Mouse (Mus musculus): ENCODE measurements around the gene Abca1.

Gene Abca1

DNA sequence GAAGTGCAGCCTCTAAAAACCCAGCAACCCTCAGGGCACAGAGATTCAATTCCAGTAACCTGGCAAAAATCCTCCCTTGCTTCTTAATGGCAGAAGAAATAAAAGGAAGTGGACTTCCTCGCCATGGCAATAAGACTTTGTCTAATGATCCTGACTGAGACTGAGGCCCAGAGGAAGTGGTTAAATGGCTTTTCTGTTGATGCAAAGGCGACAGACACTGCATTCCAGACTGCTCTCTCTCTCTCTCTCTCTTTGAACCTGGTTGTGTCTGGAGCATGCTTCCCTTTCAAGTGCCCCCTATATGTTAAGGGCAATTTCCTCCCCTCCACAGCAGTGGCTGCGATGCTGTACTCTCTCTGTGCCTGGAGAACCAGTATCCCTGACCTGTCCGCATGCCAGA, 70.7 kb downstream of the Abca1 start:
- in situ Hi-C loops (cut with MseI, MboI) = no loop called here

DNA sequence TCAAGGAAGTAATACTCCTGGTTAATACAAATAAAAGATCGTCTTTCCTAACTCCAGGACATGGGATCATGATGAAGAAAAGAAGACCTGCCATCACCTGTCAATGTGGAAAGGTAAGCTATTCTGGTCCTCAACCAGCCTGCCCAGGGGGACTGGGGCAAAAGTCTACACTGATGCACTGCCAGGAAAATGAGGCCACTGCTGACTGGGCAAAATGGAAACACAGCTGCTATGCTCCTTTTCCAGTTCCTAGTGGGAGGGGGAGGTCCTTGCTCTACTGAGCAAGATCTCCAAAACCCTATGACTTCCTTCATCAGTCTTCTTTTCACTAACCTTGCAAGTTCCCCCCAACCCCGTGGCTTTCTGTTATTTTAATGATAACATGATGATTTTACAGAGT, 73.1 kb downstream of the Abca1 start:
- in situ Hi-C loops (cut with MseI, MboI) = no loop called here

DNA sequence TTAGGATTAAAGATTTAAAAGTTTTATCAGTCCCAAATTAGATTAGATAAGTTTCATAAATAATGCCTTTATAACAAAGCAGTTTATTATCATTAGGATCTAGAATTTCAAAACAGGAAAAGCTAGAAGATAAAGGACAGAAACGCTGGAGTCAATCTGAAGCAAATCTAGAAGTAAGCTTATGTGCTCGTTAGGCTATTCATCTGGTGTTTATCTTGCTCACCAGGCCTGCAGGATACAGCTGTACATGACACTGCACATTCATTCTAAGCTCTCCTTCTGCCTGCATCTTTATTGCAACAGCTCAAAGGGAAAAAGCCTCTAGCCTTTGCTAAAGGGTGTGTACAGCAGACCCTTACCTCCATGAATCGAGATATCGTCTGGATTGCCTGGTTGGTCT, 74.1 kb downstream of the Abca1 start:
- in situ Hi-C loops (cut with MseI, MboI) = no loop called here

DNA sequence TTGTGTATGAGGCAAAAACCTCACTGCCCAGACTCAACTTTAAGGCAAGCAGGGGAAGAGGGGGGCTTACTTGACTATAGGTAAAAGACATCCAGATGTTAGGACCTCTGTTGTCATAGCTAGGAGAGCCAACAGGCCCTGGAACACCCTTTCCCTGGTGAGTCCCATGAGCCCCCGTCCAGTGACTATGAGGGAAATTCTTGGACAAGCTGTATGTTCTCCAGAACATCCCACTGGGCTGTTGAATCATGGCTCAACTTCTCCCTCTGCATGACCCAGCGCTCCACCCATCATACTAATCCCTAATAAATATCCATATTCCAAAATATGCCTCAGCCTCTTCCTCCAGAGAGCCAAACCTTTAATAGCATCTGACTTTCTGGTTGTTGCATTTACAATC, 76.6 kb downstream of the Abca1 start:
- in situ Hi-C loops (cut with MseI, MboI) = no loop called here

DNA sequence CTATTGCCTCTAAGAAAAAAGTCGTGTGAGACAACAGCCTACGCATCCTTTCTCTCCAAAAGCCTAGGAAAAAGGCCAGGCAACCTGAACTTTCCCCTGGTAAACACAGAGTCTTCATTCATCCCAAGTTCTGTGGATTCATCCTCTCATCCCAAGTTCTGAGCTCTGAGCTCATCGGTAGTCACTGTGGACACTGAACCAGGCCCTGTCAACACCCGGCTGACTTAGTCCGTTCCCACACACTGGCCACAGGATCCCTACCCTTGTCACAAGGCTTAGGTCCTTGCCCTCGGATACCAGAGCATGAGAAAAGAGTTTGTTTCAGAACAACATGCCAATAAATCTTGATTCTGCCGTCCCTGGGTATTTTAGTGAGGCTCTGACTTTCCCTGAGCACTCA, 77.2 kb downstream of the Abca1 start:
- in situ Hi-C loops (cut with MseI, MboI) = no loop called here

DNA sequence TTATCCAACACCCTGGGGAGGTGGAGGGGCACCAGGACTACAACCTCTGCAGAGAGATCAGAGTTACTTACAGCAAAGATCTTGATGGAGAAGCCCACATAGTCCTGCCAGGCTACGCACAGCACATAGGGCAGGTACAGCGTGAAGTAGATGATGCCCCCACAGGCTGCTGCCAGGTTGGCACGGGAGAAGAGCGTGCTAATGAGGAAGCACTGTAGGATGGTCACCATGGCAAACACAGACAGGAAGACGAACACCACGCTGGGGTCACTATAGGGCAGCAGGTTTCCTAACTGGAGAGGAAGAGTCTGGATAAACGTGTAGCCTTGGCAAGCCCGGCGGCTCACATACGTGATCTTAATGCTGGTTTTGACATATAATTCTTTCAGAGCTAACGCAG, 77.8 kb downstream of the Abca1 start:
- in situ Hi-C loops (cut with MseI, MboI) = no loop called here

DNA sequence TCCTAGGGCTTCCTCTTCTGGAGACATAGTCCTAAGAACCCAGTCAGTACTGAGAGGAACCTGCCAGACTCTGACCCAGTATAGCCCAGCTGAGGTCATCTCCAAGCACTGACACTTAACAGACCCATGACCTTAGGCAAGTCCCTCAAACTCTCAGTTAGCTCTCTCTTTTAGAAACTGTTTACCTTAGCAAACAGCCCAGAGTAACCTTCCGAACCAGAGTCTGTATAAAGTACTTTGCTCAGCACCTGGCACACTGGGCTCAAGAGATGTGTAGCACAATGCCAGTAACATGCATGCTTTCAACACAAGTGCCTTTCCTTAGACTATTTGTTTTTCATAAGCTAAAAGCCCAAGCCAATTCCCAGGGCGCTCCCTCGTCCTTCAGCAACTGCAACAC, 79.4 kb downstream of the Abca1 start:
- in situ Hi-C loops (cut with MseI, MboI) = no loop called here

DNA sequence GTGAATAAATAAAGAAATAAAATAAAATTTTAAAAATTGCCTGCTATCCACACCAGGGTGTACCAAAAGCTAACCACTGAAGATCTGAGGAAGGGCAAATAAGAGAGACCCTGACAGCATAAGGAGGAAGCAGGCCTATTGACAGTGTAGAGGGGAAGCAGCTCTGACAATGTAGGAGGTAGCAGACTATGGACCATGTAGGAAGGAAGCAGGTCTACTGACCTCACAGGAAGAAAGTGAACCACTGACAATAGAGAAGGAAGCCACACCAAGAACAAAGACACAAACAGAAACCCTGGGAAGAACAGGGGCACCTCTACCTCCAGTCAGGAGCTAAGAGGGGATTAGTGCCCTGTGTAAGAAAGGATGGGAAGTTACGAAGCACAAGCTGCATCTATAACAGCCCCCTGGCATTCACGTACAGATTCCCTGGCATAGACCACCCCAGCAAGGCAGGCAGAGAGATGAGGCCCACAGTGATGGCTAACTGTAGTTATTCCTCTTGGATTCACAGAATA, 80.8 kb downstream of the Abca1 start:
- in situ Hi-C loops (cut with MseI, MboI) = no loop called here

DNA sequence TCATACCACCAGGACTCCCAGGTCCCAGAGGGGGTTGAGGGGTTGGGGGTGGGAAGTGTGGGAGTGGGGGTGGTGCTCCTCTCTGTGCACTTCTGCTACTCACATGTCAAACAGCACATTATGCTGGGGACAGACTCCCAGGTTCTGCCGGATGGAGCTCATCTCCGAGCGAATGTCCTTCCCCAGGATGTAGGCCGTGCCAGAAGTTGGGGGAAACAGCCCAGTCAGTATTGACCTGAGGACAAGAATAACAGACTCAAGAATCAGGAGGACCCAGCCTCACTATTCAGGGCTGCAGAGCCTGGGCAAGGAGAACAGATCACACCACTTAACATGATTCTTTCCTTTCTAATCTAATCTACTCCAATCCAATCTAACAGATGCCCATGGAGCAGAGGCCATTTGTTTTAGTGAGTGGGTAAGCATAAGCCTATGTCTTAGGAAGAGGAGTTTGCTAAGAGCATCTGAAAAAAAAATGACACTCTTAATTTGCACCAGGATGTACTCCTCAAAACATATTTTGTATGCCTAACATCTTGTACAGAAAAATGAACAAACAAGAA, 82.8 kb downstream of the Abca1 start:
- in situ Hi-C loops (cut with MseI, MboI) = no loop called here

DNA sequence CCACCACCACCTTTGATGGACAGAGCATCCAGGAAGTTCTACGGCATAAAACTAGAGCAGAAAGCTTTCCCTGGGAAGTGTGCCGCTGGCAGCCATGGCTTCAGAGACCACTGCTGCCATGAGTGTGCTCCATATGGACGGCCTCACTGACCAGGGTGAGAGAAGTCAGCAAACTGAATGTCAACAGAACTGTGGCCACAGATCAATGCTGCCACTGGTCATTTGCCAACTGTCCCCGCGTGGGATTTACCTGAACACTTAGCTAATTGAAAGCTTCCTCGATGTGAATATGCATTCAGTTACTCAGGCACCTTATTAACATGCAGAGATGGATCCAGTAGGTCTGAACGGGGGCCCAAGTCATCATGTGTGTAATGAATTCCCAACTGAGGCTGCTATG, 86.7 kb downstream of the Abca1 start:
- in situ Hi-C loops (cut with MseI, MboI) = no loop called here

DNA sequence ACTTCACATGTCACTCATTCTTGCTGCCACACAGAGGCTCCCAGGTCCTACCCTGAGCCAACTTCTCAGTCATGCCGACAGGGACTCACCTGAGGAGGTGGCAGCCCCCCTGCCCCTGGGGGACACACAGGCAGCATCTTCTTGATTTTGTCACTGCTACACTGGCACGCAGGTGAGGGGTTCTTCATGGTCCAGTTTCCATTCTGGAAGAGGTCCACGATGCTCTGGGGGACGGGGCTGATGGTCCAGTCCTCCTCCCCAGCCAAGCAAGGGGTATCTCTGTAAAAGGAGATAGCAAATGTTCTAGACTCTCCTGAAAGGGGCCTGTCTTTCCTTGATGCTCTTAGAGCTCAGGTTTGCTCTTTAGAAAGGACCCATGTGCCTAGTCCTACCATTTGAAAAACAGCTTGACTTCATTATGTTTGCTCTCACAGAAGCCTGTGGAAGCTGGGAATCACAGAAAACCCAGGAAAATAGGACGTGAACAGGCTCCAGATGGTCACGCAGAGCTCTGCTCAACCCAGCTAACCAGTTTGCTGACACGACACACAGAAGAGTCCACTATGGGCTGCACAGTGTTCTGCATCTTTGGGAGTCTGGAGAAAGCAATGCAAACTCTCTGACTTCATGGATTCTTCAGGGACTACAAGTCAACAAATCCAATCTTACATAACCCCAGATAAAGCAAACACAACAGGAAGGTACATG, 97.2 kb downstream of the Abca1 start:
- in situ Hi-C loops (cut with MseI, MboI) = no loop called here

DNA sequence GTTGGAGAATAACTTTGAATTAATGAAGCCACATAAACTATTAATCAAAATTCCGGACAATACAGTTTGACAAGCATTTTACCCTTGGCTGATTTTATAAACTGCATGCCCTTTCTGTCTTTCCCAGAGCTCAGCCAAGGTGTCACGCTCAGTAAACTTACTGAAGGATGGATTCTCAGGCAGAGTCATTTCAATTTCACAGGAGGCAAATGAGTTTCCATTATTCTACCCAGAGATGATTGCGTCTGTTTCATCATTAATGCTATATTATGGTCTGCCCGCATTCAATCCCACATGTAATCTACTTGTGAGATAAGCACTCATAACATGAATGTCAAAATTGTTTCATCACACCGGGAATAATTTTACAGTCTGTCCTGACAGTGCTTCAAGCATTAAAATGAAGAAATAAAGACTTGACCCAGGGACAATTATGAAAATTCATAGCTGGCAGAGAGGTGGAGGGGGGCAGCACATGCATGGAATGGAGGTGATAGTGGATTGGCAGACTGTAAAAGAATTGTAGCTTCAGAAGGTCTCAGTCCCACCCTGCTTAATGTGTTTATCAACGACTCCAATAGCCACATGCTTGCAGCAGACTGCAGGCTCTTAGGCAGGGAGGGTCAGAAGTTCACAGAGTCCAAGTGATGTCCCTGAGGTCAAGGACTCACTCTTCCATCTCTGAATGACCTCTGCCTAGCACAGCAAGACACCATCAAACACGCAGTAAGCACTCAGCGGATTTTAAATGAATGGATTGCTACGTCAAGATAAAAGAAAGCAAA, 113.3 kb downstream of the Abca1 start:
- in situ Hi-C loops (cut with MseI, MboI) = no loop called here

DNA sequence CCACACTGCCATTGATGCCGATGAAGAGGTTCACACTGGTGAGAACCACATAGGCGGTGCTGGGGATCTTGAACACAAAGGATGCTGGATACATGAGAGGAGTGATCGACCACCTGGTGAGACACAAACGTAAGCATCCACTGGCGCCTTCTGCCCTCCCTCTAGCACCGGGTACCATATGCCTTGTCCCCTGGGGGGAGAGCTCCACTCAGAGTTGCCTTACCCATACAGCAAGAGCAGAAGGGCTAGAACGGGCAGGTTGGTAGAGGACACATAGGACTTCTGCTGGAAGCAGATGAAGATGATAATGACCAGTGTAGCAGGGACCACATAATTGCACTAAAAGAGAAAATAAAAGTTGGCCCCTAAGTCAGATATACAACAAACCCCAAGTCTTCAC, 113.9 kb downstream of the Abca1 start:
- in situ Hi-C loops (cut with MseI, MboI) = no loop called here

DNA sequence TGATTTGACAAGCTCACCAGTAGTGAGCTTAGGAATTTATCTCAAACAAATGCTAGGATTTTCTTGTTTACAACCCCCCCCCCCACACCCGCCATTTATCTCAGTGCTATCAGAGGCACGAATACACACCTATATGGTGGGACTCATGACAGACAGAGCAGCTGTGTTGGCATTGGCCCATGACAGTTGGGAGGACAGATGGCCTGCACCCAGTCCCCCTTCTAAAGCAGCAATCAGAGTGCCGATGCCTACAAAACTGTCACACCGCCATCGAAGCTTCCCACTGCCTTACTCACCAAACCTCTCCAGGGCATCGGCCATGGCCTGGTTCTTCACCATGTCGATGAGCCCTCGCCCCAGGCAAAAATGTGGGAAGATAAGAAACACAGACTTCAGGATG, 115.9 kb downstream of the Abca1 start:
- in situ Hi-C loops (cut with MseI, MboI) = no loop called here

DNA sequence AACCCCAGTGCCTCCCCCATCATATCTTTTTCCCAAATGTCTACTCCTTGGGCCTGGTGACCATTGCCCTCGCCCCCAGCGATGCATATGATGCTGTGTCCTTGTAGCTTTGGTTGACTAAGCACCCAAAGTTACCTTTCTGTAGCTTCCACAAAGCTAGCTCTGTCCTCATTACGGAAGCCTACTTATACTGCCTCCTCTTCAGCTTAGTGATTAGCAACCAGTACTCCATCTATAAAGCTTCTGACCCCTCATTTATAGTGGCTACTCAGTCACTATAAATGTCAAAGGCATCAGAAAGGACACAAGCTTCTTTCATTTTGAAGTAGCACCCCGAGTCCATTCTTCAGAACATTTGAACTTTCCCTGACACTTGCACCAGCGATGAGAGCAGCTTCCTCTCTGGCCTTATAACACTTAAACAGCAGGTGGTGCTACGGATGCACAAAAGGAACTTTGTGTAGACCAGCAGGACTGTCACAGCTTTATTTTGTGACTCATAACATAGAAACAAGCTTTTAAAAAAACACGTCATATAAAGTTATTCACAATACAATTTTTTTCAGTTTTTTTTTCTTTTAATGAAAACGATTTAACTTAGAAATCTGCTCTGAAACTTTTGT, 129.3 kb downstream of the Abca1 start:
- in situ Hi-C loops (cut with MseI, MboI) = no loop called here

DNA sequence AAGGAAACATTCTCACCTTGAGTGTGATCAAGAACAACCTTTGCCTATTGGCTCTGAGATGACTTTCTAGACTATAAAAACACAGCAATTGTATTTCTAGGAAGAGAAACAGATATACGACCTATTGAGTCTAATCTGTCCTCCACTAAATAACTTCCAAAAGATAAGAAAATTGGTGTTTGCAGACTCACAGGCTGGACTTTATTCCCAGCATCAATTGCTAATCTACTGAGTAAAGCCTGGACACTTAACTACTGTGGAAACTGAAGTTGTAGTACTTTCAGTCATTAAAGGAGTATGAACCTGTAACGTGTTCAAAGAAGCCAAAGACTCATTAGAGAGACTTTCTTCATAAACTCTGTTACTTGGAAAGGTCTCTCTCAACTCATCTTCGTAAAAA, 131.9 kb downstream of the Abca1 start:
- in situ Hi-C loops (cut with MseI, MboI) = no loop called here

DNA sequence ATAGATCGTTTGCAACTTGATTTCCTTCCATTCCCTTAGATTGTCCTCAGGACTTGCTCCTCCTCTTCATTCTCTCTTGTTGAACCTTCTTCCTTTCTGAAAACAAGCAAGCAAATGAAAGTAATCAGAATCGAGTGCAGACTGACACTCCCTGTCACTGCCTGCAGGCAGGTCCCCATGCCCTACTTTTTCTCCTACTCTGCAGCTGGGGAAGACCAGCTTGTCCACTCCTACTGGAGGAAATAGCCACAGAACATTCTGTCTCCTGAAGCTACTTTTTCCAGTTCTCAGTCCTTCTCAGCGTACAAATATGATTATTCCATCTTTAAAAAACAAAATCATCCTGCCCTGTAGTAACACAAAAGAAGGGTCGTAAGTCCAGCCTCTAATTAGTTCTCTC, 135.3 kb downstream of the Abca1 start:
- in situ Hi-C loops (cut with MseI, MboI) = no loop called here

DNA sequence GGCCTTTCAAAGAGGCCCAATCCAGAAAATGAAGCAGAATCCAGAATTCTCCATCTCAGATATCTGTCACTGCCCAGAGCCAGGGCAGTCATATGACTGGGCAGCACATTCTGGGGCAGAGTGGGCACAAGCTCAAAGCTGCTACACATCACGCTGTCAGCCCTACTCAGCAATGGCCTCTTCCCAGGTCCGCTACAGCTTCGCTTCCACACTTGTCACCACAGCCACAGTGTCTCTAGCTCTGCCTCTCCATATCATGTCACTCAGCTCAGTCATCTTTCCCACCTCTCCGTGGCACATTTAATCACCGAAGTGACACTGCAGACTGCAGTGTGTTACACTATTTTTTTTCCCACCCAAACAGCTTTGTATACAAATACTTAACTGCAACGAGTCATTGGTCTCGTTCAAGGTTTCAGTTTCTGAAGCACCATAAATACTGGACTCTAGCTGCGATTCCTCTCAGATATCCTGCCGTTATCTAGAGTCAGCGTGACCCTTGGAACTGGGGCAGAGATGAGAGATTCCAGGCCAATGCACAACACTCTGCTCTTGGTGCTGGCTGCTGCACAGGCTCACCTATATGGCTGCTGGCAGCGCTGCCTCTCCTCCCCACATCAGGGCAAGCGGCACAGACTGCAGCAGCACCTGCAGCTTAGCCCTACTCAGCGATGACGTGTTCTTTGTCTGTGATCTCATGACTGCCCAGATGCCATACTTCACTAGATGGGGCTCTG, 136.3 kb downstream of the Abca1 start:
- in situ Hi-C loops (cut with MseI, MboI) = no loop called here

DNA sequence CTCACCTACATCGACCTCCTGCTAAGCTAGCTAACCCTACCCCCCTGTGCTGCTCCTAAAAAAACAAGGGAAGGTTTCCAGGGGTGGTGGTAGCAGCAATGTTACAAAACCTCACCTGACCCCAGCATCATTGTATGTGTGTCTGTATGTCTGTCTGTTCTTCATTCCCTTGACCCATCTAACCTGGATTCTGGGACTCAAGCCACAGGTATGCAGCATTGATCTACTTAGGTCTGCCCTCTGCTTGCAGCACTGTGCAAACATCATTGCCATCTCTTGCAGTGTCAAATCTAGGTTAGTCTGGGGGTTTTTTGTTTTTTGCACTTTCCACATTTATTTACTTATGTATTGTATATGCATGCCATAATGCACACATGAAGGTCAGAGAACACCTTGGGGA, 141.3 kb downstream of the Abca1 start:
- in situ Hi-C loops (cut with MseI, MboI) = no loop called here

DNA sequence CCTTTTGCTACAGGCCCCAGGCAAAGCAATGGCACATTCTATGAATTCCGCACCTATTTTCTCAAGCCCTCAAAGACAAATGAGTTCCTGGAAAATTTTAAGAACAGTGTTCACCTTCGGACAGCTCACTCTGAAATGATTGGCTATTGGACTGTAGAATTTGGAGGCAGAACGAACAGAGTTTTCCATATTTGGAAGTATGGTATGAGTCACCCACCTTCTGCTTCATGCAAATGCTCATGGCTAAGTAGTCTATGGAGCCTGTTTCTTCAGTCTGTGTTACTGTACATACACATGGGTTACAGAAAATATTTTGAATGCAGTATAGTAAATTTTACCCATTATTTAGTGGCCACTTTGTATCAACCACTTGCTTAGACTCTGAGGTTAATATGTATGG, 144.7 kb downstream of the Abca1 start:
- in situ Hi-C loops (cut with MseI, MboI) = no loop called here

DNA sequence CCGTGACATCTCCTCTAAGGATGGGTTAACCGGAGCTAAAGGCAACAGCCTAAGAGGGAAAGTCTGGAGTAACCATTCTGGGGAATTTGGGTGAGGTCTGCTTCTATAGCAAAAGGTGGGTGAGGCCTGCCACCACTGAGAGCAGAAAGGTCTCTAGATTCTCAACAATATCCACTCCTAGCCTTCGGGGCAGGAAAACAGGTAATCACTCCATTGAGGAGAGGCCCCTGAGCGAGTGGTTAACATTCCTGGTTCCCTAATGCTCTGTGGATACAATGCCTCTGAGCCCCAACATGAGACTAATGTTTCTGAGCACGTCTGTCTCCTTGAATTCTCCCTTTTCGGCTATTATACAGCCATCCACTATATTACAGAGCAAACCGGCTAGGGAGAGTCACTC, 145.3 kb downstream of the Abca1 start:
- in situ Hi-C loops (cut with MseI, MboI) = no loop called here

Measured in mouse trophoblast stem cell (cell line).